Mouse (Mus musculus): Measurements from ENCODE around the gene Clec16a. TPM values are rescaled to one million over a fixed set of nuclear protein-coding genes. Genes with fewer than 3 reads are reported as not detected.

Clec16a gene
- polyA plus RNA-seq, 1 experiment from 2014 or later: 29.6 TPM

DNA sequence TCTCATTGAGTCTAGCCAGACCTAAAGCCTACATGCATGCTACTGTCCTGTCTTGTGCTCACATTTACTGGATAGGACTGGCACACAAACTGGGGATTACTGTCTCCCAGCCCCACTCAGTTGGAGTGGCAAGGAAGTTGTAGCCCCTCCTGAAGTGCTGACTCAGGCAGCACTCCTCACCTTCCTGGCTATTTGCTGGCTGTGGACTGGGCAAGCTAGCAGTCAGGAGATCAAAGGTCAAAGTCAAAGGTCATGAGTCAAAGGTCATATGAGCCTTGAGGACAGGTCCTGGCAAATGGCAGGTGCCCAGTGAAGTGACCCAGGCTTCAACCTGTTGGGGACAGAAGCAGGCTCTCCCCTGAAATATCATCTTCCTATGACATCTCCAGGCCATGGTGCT lies 99.1 kb downstream of the Clec16a start:
- Histone ChIP-seq H3K4me3 (ENCODE audit: low read depth, low read length) (no peak overlapping the region), H3K9me3 (ENCODE audit: control insufficient read depth, low read length) (no peaks in the 10 kb centered on the region), H3K4me1 (ENCODE audit: control insufficient read depth, insufficient read depth, low read length) (peaks cover 7% of the 10 kb centered on the region; the same call in 1 of the 2 replicates), H3K27ac (replicated peaks; ENCODE audit: low read depth, low read length) (no peak overlapping the region), H3K27me3 (replicated peaks; ENCODE audit: control insufficient read depth, insufficient read depth, low read length) (no peaks in the 10 kb centered on the region), H3K4me2 (ENCODE audit: low read depth, low read length) (no peak overlapping the region), H3K36me3 (ENCODE audit: control insufficient read depth, insufficient read depth, low read length) (no peaks in the 10 kb centered on the region), H3K9ac (ENCODE audit: low read depth, low read length) (no peak overlapping the region)
- ATAC-seq (ENCODE audit: low read depth): no peak
- no peak for DNase-seq (ENCODE audit: low spot score)

- no peak overlapping the region for H3K4me2 ChIP-seq (ENCODE audit: low read depth, low read length)
- H3K36me3 ChIP-seq (ENCODE audit: control insufficient read depth, insufficient read depth, low read length): no peaks in the 10 kb centered on the region
- no peak overlapping the region for H3K4me3 ChIP-seq (ENCODE audit: low read depth, low read length)
- H3K9ac ChIP-seq (ENCODE audit: low read depth, low read length): no peak overlapping the region
- no peak for DNase-seq (ENCODE audit: low spot score)
- no peaks in the 10 kb centered on the region for H3K27me3 ChIP-seq (replicated peaks; ENCODE audit: control insufficient read depth, insufficient read depth, low read length)
- no peak overlapping the region for H3K27ac ChIP-seq (replicated peaks; ENCODE audit: low read depth, low read length)
- H3K9me3 ChIP-seq (ENCODE audit: control insufficient read depth, low read length): no peaks in the 10 kb centered on the region
- WGBS: 72% methylated on average over 8 of the region's 8 CpGs
- peaks cover 2% of the 10 kb centered on the region; the same call in 1 of the 2 replicates for H3K4me1 ChIP-seq (ENCODE audit: control insufficient read depth, insufficient read depth, low read length)
- no peak for ATAC-seq (ENCODE audit: low read depth)
These were observed 99.6 kb downstream of the Clec16a start for GRCm38 (mm10) chr16:10644731-10645130.

GRCm38 (mm10) chr16:10651804-10652203 lies 106.7 kb downstream of the Clec16a start:
- Histone ChIP-seq H3K27me3 (replicated peaks; ENCODE audit: control insufficient read depth, insufficient read depth, low read length) (no peaks in the 10 kb centered on the region), H3K36me3 (ENCODE audit: control insufficient read depth, insufficient read depth, low read length) (no peaks in the 10 kb centered on the region), H3K4me3 (ENCODE audit: low read depth, low read length) (no peak overlapping the region), H3K27ac (replicated peaks; ENCODE audit: low read depth, low read length) (no peak overlapping the region), H3K4me2 (ENCODE audit: low read depth, low read length) (no peak overlapping the region), H3K9me3 (ENCODE audit: control insufficient read depth, low read length) (no peaks in the 10 kb centered on the region), H3K4me1 (ENCODE audit: control insufficient read depth, insufficient read depth, low read length) (peaks cover 15% of the 10 kb centered on the region), H3K9ac (ENCODE audit: low read depth, low read length) (no peak overlapping the region)
- DNase-seq (ENCODE audit: low spot score) (no peak), ATAC-seq (ENCODE audit: low read depth) (no peak)

- DNase-seq (ENCODE audit: low spot score) (no peak), ATAC-seq (ENCODE audit: low read depth) (no peak)
- Histone ChIP-seq H3K4me1 (ENCODE audit: control insufficient read depth, insufficient read depth, low read length) (peaks cover 24% of the 10 kb centered on the region), H3K4me2 (ENCODE audit: low read depth, low read length) (no peak overlapping the region), H3K9me3 (ENCODE audit: control insufficient read depth, low read length) (no peaks in the 10 kb centered on the region), H3K27me3 (replicated peaks; ENCODE audit: control insufficient read depth, insufficient read depth, low read length) (no peaks in the 10 kb centered on the region), H3K27ac (replicated peaks; ENCODE audit: low read depth, low read length) (no peak overlapping the region), H3K4me3 (ENCODE audit: low read depth, low read length) (no peak overlapping the region), H3K36me3 (ENCODE audit: control insufficient read depth, insufficient read depth, low read length) (no peaks in the 10 kb centered on the region), H3K9ac (ENCODE audit: low read depth, low read length) (no peak overlapping the region)
- 70% methylated on average over 3 of the region's 3 CpGs for WGBS
These were observed 107.8 kb downstream of the Clec16a start for GRCm38 (mm10) chr16:10652935-10653334.

GRCm38 (mm10) chr16:10655236-10655635 lies 110.1 kb downstream of the Clec16a start:
- ATAC-seq (ENCODE audit: low read depth): no peak

GRCm38 (mm10) chr16:10655926-10656325 lies 110.8 kb downstream of the Clec16a start:
- ATAC-seq (ENCODE audit: low read depth) (no peak), DNase-seq (ENCODE audit: low spot score) (no peak)
- Histone ChIP-seq H3K27me3 (replicated peaks; ENCODE audit: control insufficient read depth, insufficient read depth, low read length) (no peaks in the 10 kb centered on the region), H3K27ac (replicated peaks; ENCODE audit: low read depth, low read length) (0 out of 2 replicates have a peak overlapping the region, but pooled peaks have one; percentile 19), H3K9me3 (ENCODE audit: control insufficient read depth, low read length) (no peaks in the 10 kb centered on the region), H3K4me1 (ENCODE audit: control insufficient read depth, insufficient read depth, low read length) (peaks cover 24% of the 10 kb centered on the region), H3K36me3 (ENCODE audit: control insufficient read depth, insufficient read depth, low read length) (no peaks in the 10 kb centered on the region), H3K4me2 (ENCODE audit: low read depth, low read length) (no peak overlapping the region), H3K9ac (ENCODE audit: low read depth, low read length) (peak overlapping the region; percentile 23; the same call in 1 of the 2 replicates), H3K4me3 (ENCODE audit: low read depth, low read length) (no peak overlapping the region)
- 33% methylated on average over 3 of the region's 3 CpGs for WGBS

More at GRCm38 (mm10) chr16:10655236-10655635, 110.1 kb downstream of the Clec16a start:
- H3K9ac ChIP-seq (ENCODE audit: low read depth, low read length): no peak overlapping the region
- no peak overlapping the region for H3K27ac ChIP-seq (replicated peaks; ENCODE audit: low read depth, low read length)
- no peak overlapping the region for H3K4me2 ChIP-seq (ENCODE audit: low read depth, low read length)
- no peak overlapping the region for H3K4me3 ChIP-seq (ENCODE audit: low read depth, low read length)
- H3K9me3 ChIP-seq (ENCODE audit: control insufficient read depth, low read length): no peaks in the 10 kb centered on the region
- DNase-seq (ENCODE audit: low spot score): no peak
- H3K36me3 ChIP-seq (ENCODE audit: control insufficient read depth, insufficient read depth, low read length): no peaks in the 10 kb centered on the region
- peaks cover 24% of the 10 kb centered on the region for H3K4me1 ChIP-seq (ENCODE audit: control insufficient read depth, insufficient read depth, low read length)
- H3K27me3 ChIP-seq (replicated peaks; ENCODE audit: control insufficient read depth, insufficient read depth, low read length): no peaks in the 10 kb centered on the region
- 71% methylated on average over 3 of the region's 3 CpGs for WGBS

- H3K4me3 ChIP-seq (ENCODE audit: low read depth, low read length): no peak overlapping the region
- H3K27ac ChIP-seq (replicated peaks; ENCODE audit: low read depth, low read length): peak overlapping the region; percentile 36; the same call in 1 of the 2 replicates
- H3K9me3 ChIP-seq (ENCODE audit: control insufficient read depth, low read length): no peaks in the 10 kb centered on the region
- H3K9ac ChIP-seq (ENCODE audit: low read depth, low read length): no peak overlapping the region
- no peaks in the 10 kb centered on the region for H3K36me3 ChIP-seq (ENCODE audit: control insufficient read depth, insufficient read depth, low read length)
- 25% methylated on average over 2 of the region's 2 CpGs for WGBS
- ATAC-seq (ENCODE audit: low read depth) (no peak), DNase-seq (ENCODE audit: low spot score) (no peak)
- H3K4me1 ChIP-seq (ENCODE audit: control insufficient read depth, insufficient read depth, low read length): peaks cover 24% of the 10 kb centered on the region
- H3K4me2 ChIP-seq (ENCODE audit: low read depth, low read length): no peak overlapping the region
- H3K27me3 ChIP-seq (replicated peaks; ENCODE audit: control insufficient read depth, insufficient read depth, low read length): no peaks in the 10 kb centered on the region
These were observed 111.3 kb downstream of the Clec16a start for GRCm38 (mm10) chr16:10656461-10656860.

DNA sequence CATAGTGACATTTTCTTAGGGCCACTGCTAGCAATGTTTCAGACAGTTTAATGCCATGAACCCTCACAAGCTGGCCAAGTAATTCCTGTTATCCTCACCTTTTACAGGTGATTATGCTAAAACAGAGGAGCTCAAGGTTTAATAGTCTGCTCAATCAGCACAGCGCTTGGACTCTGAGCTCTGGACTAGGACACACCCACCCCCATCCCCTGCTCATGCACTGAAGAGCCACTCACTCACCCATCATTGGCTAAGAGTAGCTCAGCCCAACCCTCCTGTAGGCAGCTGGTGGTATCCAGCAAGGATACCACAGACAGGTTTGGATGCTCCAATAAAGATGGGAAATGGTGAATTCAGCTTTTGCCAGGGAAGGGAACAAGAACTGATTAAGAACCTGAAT lies 111.8 kb downstream of the Clec16a start:
- Histone ChIP-seq H3K4me3 (ENCODE audit: low read depth, low read length) (no peak overlapping the region), H3K9ac (ENCODE audit: low read depth, low read length) (no peak overlapping the region), H3K4me1 (ENCODE audit: control insufficient read depth, insufficient read depth, low read length) (peaks cover 24% of the 10 kb centered on the region), H3K9me3 (ENCODE audit: control insufficient read depth, low read length) (no peaks in the 10 kb centered on the region), H3K27me3 (replicated peaks; ENCODE audit: control insufficient read depth, insufficient read depth, low read length) (no peaks in the 10 kb centered on the region), H3K4me2 (ENCODE audit: low read depth, low read length) (no peak overlapping the region), H3K27ac (replicated peaks; ENCODE audit: low read depth, low read length) (no peak overlapping the region), H3K36me3 (ENCODE audit: control insufficient read depth, insufficient read depth, low read length) (no peaks in the 10 kb centered on the region)
- DNase-seq (ENCODE audit: low spot score): no peak
- no peak for ATAC-seq (ENCODE audit: low read depth)
- 84% methylated on average over 1 of the region's 1 CpGs for WGBS

- ATAC-seq (ENCODE audit: low read depth) (no peak), DNase-seq (ENCODE audit: low spot score) (no peak)
- Histone ChIP-seq H3K9me3 (ENCODE audit: control insufficient read depth, low read length) (no peaks in the 10 kb centered on the region), H3K9ac (ENCODE audit: low read depth, low read length) (no peak overlapping the region), H3K4me3 (ENCODE audit: low read depth, low read length) (no peak overlapping the region), H3K4me1 (ENCODE audit: control insufficient read depth, insufficient read depth, low read length) (peaks cover 24% of the 10 kb centered on the region), H3K27ac (replicated peaks; ENCODE audit: low read depth, low read length) (no peak overlapping the region), H3K4me2 (ENCODE audit: low read depth, low read length) (no peak overlapping the region), H3K27me3 (replicated peaks; ENCODE audit: control insufficient read depth, insufficient read depth, low read length) (no peaks in the 10 kb centered on the region), H3K36me3 (ENCODE audit: control insufficient read depth, insufficient read depth, low read length) (no peaks in the 10 kb centered on the region)
- 74% methylated on average over 2 of the region's 2 CpGs for WGBS
These were observed 114.1 kb downstream of the Clec16a start for GRCm38 (mm10) chr16:10659211-10659610.
